Mouse (Mus musculus) neural tube, embryonic 10.5 days (tissue): Measurements from ENCODE around the gene Scrn2.

Experiments used
- DNase-seq: peaks from one replicate; pipeline ENCODE4 v3.0.0-alpha.2; 2017; ENCODE audit warnings: low spot score; ENCODE audit errors: extremely low spot score

Scrn2 gene

GRCm38 (mm10) chr11:97049492-97050085 is 19.9 kb downstream of the Scrn2 start:
- no peak for DNase-seq

GRCm38 (mm10) chr11:97050216-97050943 is 20.6 kb downstream of the Scrn2 start, which contains the start of gene Osbpl7:
Osbpl7 (plus strand) TSS chr11:97050628.
- DNase-seq, result peak; percentile 51

- no peak for DNase-seq
Measured at GRCm38 (mm10) chr11:97050944-97051586, 21.3 kb downstream of the Scrn2 start.

- DNase-seq, result no peak
Measured at GRCm38 (mm10) chr11:97052219-97052646, 22.5 kb downstream of the Scrn2 start.

- no peak for DNase-seq
Measured at GRCm38 (mm10) chr11:97063274-97063920, 33.7 kb downstream of the Scrn2 start.

GRCm38 (mm10) chr11:97063921-97064295 is 34.2 kb downstream of the Scrn2 start:
- DNase-seq, result no peak

GRCm38 (mm10) chr11:97065538-97066295 is 36.0 kb downstream of the Scrn2 start:
- no peak for DNase-seq

- DNase-seq, result no peak
Measured at GRCm38 (mm10) chr11:97066656-97067360, 37.1 kb downstream of the Scrn2 start.

- no peak for DNase-seq
Measured at GRCm38 (mm10) chr11:97069333-97069732, 39.6 kb downstream of the Scrn2 start.

- DNase-seq, result no peak
Measured at GRCm38 (mm10) chr11:97069770-97070169, 40.0 kb downstream of the Scrn2 start.

- no peak for DNase-seq
Measured at GRCm38 (mm10) chr11:97071129-97071528, 41.4 kb downstream of the Scrn2 start.

GRCm38 (mm10) chr11:97072533-97072932 is 42.8 kb downstream of the Scrn2 start:
- peak; percentile 63 for DNase-seq

GRCm38 (mm10) chr11:97074235-97074634 is 44.5 kb downstream of the Scrn2 start:
- no peak for DNase-seq

- peak; percentile 34 for DNase-seq
Measured at GRCm38 (mm10) chr11:97078751-97079150, 49.0 kb downstream of the Scrn2 start.

GRCm38 (mm10) chr11:97080291-97080690 is 50.6 kb downstream of the Scrn2 start:
- DNase-seq, result no peak

- no peak for DNase-seq
Measured at GRCm38 (mm10) chr11:97082977-97083376, 53.2 kb downstream of the Scrn2 start.
